Mouse (Mus musculus) neural tube, embryonic 14.5 days (tissue): ENCODE measurements at regions not wholly inside any gene's neighbourhood (a gene's known extent, or its start where the extent isn't known, plus 50 kb on each side); places are given as distances from the start of the nearest gene placed in this dataset.
"Not testable (repeated sequence)": the region's sequence is repeated elsewhere in the genome, so short reads cannot be mapped to it uniquely, and the experiment has no call there.

Experiments
- ATAC-seq: fragments of 200-750 bp; cut with Nextera tagmentation; 2 replicates; pipeline ENCODE4 v1.8.0; 2017; ENCODE audit warnings: low read depth, mild to moderate bottlenecking, moderate TSS enrichment, moderate library complexity
- H3K27ac ChIP-seq: fragments of 300-500 bp; sonication (generic); 2 replicates; pipeline ENCODE4 v1.5.1; 2014; ENCODE audit warnings: low read depth, mild to moderate bottlenecking, control low read depth, low read length, moderate library complexity, mixed read lengths
- H3K27me3 ChIP-seq: fragments of 300-500 bp; sonication (generic); 2 replicates; pipeline ENCODE4 v1.6.1; 2014; ENCODE audit warnings: low read length; ENCODE audit not compliant: control insufficient read depth, insufficient read depth
- H3K36me3 ChIP-seq: fragments of 300-500 bp; sonication (generic); 2 replicates; pipeline ENCODE4 v1.6.1; 2014; ENCODE audit warnings: low read length, mixed read lengths; ENCODE audit not compliant: control insufficient read depth, insufficient read depth
- H3K4me1 ChIP-seq: fragments of 300-500 bp; sonication (generic); 2 replicates; pipeline ENCODE4 v1.6.1; 2014; ENCODE audit warnings: low read length; ENCODE audit not compliant: control insufficient read depth, insufficient read depth
- H3K4me2 ChIP-seq: fragments of 300-500 bp; sonication (generic); 2 replicates; pipeline ENCODE4 v1.6.1; 2014; ENCODE audit warnings: mild to moderate bottlenecking, low read depth, low read length, control low read depth
- H3K4me3 ChIP-seq: fragments of 300-500 bp; sonication (generic); 2 replicates; pipeline ENCODE4 v1.5.1; 2014; ENCODE audit warnings: low read depth, low read length, control low read depth, mixed read lengths
- H3K9ac ChIP-seq: fragments of 300-500 bp; sonication (generic); replicated peaks from 2 replicates; pipeline ENCODE4 v1.6.1; 2014; ENCODE audit warnings: low read depth, mild to moderate bottlenecking, control low read depth, low read length, mixed read lengths
- H3K9me3 ChIP-seq: fragments of 300-500 bp; sonication (generic); 2 replicates; pipeline ENCODE4 v1.6.1; 2016; ENCODE audit warnings: low read length; ENCODE audit not compliant: control insufficient read depth
- WGBS: fragments of 180-500 bp; shearing (Covaris S2); extraction: QIAGEN DNeasy Blood & Tissue Kit; methylation state at CpG from one replicate; pipeline ENCODE4 v1.1.7; 2014; 5-methylcytosine and 5-hydroxymethylcytosine counted together

- no peak for ATAC-seq
- no peak overlapping the region for H3K27ac ChIP-seq
- H3K9me3 ChIP-seq, result no peaks in the 10 kb centered on the region
- H3K4me3 ChIP-seq, result no peak overlapping the region
- H3K4me2 ChIP-seq, result no peak overlapping the region
- no peaks in the 10 kb centered on the region for H3K36me3 ChIP-seq
- no peaks in the 10 kb centered on the region for H3K4me1 ChIP-seq
- H3K27me3 ChIP-seq, result no peaks in the 10 kb centered on the region
- H3K9ac ChIP-seq, result no peak overlapping the region
- 74% methylated on average over 4 of the region's 4 CpGs for WGBS
Observed at GRCm38 (mm10) chr19:54116829-54117228, 72.9 kb downstream of the Adra2a start.

DNA sequence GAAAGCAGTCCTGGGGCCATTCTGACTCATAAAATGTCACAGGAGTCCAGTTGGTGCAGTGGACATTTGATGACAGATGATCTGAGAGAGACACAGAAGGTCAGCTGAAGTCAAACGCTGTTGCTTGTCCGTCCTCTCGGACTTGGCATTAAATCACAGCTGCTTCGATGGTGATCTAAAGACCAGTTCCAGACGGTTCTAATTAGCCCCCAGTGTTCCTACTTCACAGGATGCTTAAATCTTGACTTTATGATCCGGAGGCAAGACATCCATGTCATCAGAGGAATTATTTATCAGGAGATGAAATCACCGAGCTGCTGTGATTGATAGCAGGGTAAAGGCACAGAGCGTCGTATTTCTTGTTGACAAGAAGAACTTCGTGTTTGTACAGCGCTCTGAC, 73.7 kb downstream of the Adra2a start:
- H3K9me3 ChIP-seq, result no peaks in the 10 kb centered on the region

GRCm38 (mm10) chr19:54123586-54123985, 79.6 kb downstream of the Adra2a start:
- no peaks in the 10 kb centered on the region for H3K27me3 ChIP-seq
- H3K4me1 ChIP-seq, result no peaks in the 10 kb centered on the region
- H3K9me3 ChIP-seq, result no peaks in the 10 kb centered on the region
- 84% methylated on average over 9 of the region's 9 CpGs for WGBS
- no peak overlapping the region for H3K4me2 ChIP-seq
- H3K4me3 ChIP-seq, result no peak overlapping the region
- no peak for ATAC-seq
- no peaks in the 10 kb centered on the region for H3K36me3 ChIP-seq
- no peak overlapping the region for H3K27ac ChIP-seq
- H3K9ac ChIP-seq, result no peak overlapping the region

More for the DNA sequence above, 73.7 kb downstream of the Adra2a start:
- no peak for ATAC-seq
- Histone ChIP-seq H3K27ac (no peak overlapping the region), H3K4me1 (no peaks in the 10 kb centered on the region), H3K27me3 (no peaks in the 10 kb centered on the region), H3K36me3 (no peaks in the 10 kb centered on the region), H3K4me2 (no peak overlapping the region), H3K9ac (no peak overlapping the region), H3K4me3 (no peak overlapping the region)
- WGBS, result 55% methylated on average over 11 of the region's 11 CpGs

DNA sequence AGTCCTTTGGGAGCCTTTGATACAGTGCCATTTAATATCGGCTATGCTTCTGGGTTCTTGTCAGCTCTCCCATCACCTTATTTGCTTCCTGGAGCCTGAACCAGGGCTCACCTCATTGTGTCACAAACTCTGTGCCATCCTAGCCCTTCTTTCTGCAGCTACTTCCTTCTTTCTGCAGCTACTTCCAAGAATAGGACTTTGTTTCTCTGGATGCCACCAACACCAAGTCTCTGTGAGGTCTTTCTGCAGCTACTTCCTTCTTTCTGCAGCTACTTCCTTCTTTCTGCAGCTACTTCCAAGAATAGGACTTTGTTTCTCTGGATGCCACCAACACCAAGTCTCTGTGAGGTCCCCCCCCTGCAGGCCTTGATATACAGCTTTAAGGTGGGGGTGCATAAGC, 107.8 kb downstream of the Adra2a start:
- H3K9ac ChIP-seq, H3K4me1 ChIP-seq, H3K36me3 ChIP-seq, ATAC-seq, H3K9me3 ChIP-seq, H3K27me3 ChIP-seq, H3K4me2 ChIP-seq, H3K27ac ChIP-seq, H3K4me3 ChIP-seq: not testable (repeated sequence)
- WGBS, result 92% methylated on average over 1 of the region's 1 CpGs

GRCm38 (mm10) chr19:54154400-54154799, 110.4 kb downstream of the Adra2a start:
- ATAC-seq, result no peak
- Histone ChIP-seq H3K4me3 (no peak overlapping the region), H3K4me1 (no peaks in the 10 kb centered on the region), H3K9ac (no peak overlapping the region), H3K9me3 (no peaks in the 10 kb centered on the region), H3K36me3 (no peaks in the 10 kb centered on the region), H3K27ac (no peak overlapping the region), H3K4me2 (no peak overlapping the region), H3K27me3 (no peaks in the 10 kb centered on the region)
- 87% methylated on average over 4 of the region's 4 CpGs for WGBS

GRCm38 (mm10) chr19:54170361-54170760, 126.4 kb downstream of the Adra2a start:
- no peaks in the 10 kb centered on the region for H3K36me3 ChIP-seq
- no peak for ATAC-seq
- no peak overlapping the region for H3K9ac ChIP-seq
- H3K27me3 ChIP-seq, result no peaks in the 10 kb centered on the region
- no peak overlapping the region for H3K27ac ChIP-seq
- H3K4me2 ChIP-seq, result no peak overlapping the region
- no peaks in the 10 kb centered on the region for H3K9me3 ChIP-seq
- no peak overlapping the region for H3K4me3 ChIP-seq
- no peaks in the 10 kb centered on the region for H3K4me1 ChIP-seq
- WGBS, result 51% methylated on average over 2 of the region's 2 CpGs

GRCm38 (mm10) chr19:54174090-54175055, 130.4 kb downstream of the Adra2a start:
- no peaks in the 10 kb centered on the region for H3K4me1 ChIP-seq
- no peak overlapping the region for H3K4me3 ChIP-seq
- no peaks in the 10 kb centered on the region for H3K9me3 ChIP-seq
- no peak overlapping the region for H3K9ac ChIP-seq
- no peak overlapping the region for H3K4me2 ChIP-seq
- no peaks in the 10 kb centered on the region for H3K36me3 ChIP-seq
- WGBS, result 92% methylated on average over 14 of the region's 14 CpGs
- H3K27ac ChIP-seq, result no peak overlapping the region
- ATAC-seq, result no peak
- H3K27me3 ChIP-seq, result no peaks in the 10 kb centered on the region

- H3K27ac ChIP-seq, result no peak overlapping the region
- no peak for ATAC-seq
- H3K9me3 ChIP-seq, result no peaks in the 10 kb centered on the region
- no peak overlapping the region for H3K4me3 ChIP-seq
- WGBS, result 51% methylated on average over 7 of the region's 7 CpGs
- no peaks in the 10 kb centered on the region for H3K4me1 ChIP-seq
- no peak overlapping the region for H3K4me2 ChIP-seq
- no peak overlapping the region for H3K9ac ChIP-seq
- no peaks in the 10 kb centered on the region for H3K27me3 ChIP-seq
- no peaks in the 10 kb centered on the region for H3K36me3 ChIP-seq
Observed at GRCm38 (mm10) chr19:54175766-54176165, 131.8 kb downstream of the Adra2a start.

DNA sequence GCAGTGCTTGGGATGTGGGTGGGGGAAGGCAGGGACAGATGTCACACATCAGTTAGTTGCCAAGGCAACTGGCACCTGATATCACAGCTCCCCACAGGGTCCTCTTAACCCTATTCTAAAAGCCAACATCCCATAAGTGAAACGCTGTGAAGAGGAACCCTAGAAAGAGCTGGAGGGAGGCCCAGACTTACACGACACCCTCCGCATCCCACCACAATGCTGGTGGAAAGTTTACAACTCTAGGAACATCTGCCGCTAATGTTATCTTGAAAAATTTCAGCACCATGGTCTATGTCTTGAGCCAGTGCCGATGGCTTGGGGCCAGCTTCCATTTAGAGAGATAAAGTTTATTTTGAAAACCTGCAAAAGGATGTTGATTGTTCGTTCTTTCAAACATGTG, 133.5 kb downstream of the Adra2a start:
- WGBS, result 80% methylated on average over 6 of the region's 6 CpGs
- H3K36me3 ChIP-seq, result no peaks in the 10 kb centered on the region

More for the DNA sequence above, 133.5 kb downstream of the Adra2a start:
- no peak overlapping the region for H3K9ac ChIP-seq
- H3K27me3 ChIP-seq, result no peaks in the 10 kb centered on the region
- H3K4me2 ChIP-seq, result no peak overlapping the region
- ATAC-seq, result no peak
- H3K4me3 ChIP-seq, result no peak overlapping the region
- no peaks in the 10 kb centered on the region for H3K9me3 ChIP-seq
- H3K27ac ChIP-seq, result no peak overlapping the region
- no peaks in the 10 kb centered on the region for H3K4me1 ChIP-seq
